Mouse (Mus musculus): ENCODE data around the gene Dcx.

The Dcx gene

GRCm38 (mm10) chrX:143846637-143847036 lies 86.5 kb downstream of the Dcx start:
- ChIA-PET POLR2A (no interaction called here), CTCF (interaction anchor here in 1 of 4 experiments (0.5 kb wide), 1 partner anchor 1460 kb away, joined by 3 read pairs; no protein-coding TSS in a partner anchor)

GRCm38 (mm10) chrX:143827212-143827611 lies 105.9 kb downstream of the Dcx start, which contains the start of gene Capn6:
TSS of gene Capn6 (minus strand) at chrX:143827414.
- ChIA-PET CTCF (no interaction called here), POLR2A (interaction anchor here in 1 of 4 experiments (0.7 kb wide), 1 partner anchor 84 kb away, joined by 3 read pairs; no protein-coding TSS in a partner anchor)

- POLR2A ChIA-PET: interaction anchor here in 1 of 4 experiments (0.7 kb wide), 1 partner anchor 85 kb away, joined by 3 read pairs; no protein-coding TSS in a partner anchor
These were observed 106.6 kb downstream of the Dcx start for GRCm38 (mm10) chrX:143826521-143826920.

GRCm38 (mm10) chrX:143818961-143819360 lies 114.2 kb downstream of the Dcx start:
- POLR2A ChIA-PET: no interaction called here
- CTCF ChIA-PET: no interaction called here

More at GRCm38 (mm10) chrX:143826521-143826920, 106.6 kb downstream of the Dcx start:
- CTCF ChIA-PET: no interaction called here

- POLR2A ChIA-PET: no interaction called here
- CTCF ChIA-PET: no interaction called here
These were observed 117.2 kb downstream of the Dcx start for GRCm38 (mm10) chrX:143815948-143816347.
